Mouse (Mus musculus) left cerebral cortex, adult 18-20 months (tissue): ENCODE data around the gene 0610040J01Rik. TPM values are rescaled to one million over a fixed set of nuclear protein-coding genes. Genes with fewer than 3 reads are reported as not detected.
A peak's percentile ranks its signal among the peaks of the same experiment; 100 is the strongest.

Source experiments
- DNase-seq, 2 experiments: peaks; one replicate each; pipeline ENCODE4 v3.0.0; 2021 to 2022; ENCODE audit warnings: low spot score in 2 of 2, mixed read lengths in 1 of 2
- total RNA-seq, 2 experiments: library from RNA; stranded (reverse); gene quantifications; 2 replicates each; pipeline ENCODE4 v1.2.3; 2021

The 0610040J01Rik gene
- total RNA-seq, 2 experiments from 2014 or later = 3.0 to 3.5 TPM

GRCm38 (mm10) chr5:63897820-63898110 lies 85.6 kb downstream of the 0610040J01Rik start:
- DNase-seq = no peak

GRCm38 (mm10) chr5:63903329-63903728 lies 91.2 kb downstream of the 0610040J01Rik start:
- no peak for DNase-seq

- DNase-seq = peak; percentile 86
Measured at GRCm38 (mm10) chr5:63906149-63907093, 94.3 kb downstream of the 0610040J01Rik start.

GRCm38 (mm10) chr5:63907513-63907912 lies 95.3 kb downstream of the 0610040J01Rik start:
- DNase-seq = no peak

GRCm38 (mm10) chr5:63910171-63910960 lies 98.2 kb downstream of the 0610040J01Rik start:
- no peak for DNase-seq

- no peak for DNase-seq
Measured at GRCm38 (mm10) chr5:63914896-63915295, 102.7 kb downstream of the 0610040J01Rik start.

- DNase-seq = no peak
Measured at GRCm38 (mm10) chr5:63916457-63917139, 104.4 kb downstream of the 0610040J01Rik start.

GRCm38 (mm10) chr5:63918201-63918600 lies 106.0 kb downstream of the 0610040J01Rik start:
- no peak for DNase-seq

- no peak for DNase-seq
Measured at GRCm38 (mm10) chr5:63923305-63924025, 111.3 kb downstream of the 0610040J01Rik start.

GRCm38 (mm10) chr5:63925035-63925628 lies 113.0 kb downstream of the 0610040J01Rik start:
- DNase-seq = no peak

GRCm38 (mm10) chr5:63930824-63931358 lies 118.7 kb downstream of the 0610040J01Rik start:
- DNase-seq = no peak

GRCm38 (mm10) chr5:63932829-63933228 lies 120.7 kb downstream of the 0610040J01Rik start:
- no peak for DNase-seq

GRCm38 (mm10) chr5:63935581-63935980 lies 123.4 kb downstream of the 0610040J01Rik start:
- DNase-seq = no peak

GRCm38 (mm10) chr5:63936740-63937139 lies 124.6 kb downstream of the 0610040J01Rik start:
- DNase-seq = no peak

GRCm38 (mm10) chr5:63938575-63938974 lies 126.4 kb downstream of the 0610040J01Rik start:
- no peak for DNase-seq

- DNase-seq = no peak
Measured at GRCm38 (mm10) chr5:63941891-63942290, 129.7 kb downstream of the 0610040J01Rik start.

GRCm38 (mm10) chr5:63943291-63943690 lies 131.1 kb downstream of the 0610040J01Rik start:
- DNase-seq = no peak

GRCm38 (mm10) chr5:63947526-63947925 lies 135.4 kb downstream of the 0610040J01Rik start:
- DNase-seq = no peak

GRCm38 (mm10) chr5:63949195-63949594 lies 137.0 kb downstream of the 0610040J01Rik start:
- no peak for DNase-seq
